Mouse (Mus musculus) brain, embryonic 14.5 days (tissue): ENCODE results near the gene Tmem107. TPM values are rescaled to one million over a fixed set of nuclear protein-coding genes. Genes with fewer than 3 reads are reported as not detected.

Source experiments
- DNase-seq: peaks from one replicate; pipeline ENCODE4 v3.0.0-alpha.2; 2011; ENCODE audit warnings: low read depth
- CTCF ChIP-seq: fragments of 200-500 bp; IDR thresholded peaks from 2 replicates; pipeline ENCODE4 v1.5.1; 2012; ENCODE audit warnings: inconsistent platforms, mild to moderate bottlenecking, moderate library complexity, borderline replicate concordance; ENCODE audit not compliant: insufficient read depth, insufficient read length; ENCODE audit errors: extremely low read depth
- POLR2A ChIP-seq: fragments of 200-500 bp; IDR thresholded peaks from 2 replicates; pipeline ENCODE4 v1.6.1; 2012; ENCODE audit warnings: mild to moderate bottlenecking, inconsistent platforms, borderline replicate concordance; ENCODE audit not compliant: poor library complexity, insufficient read depth, insufficient read length, severe bottlenecking; ENCODE audit errors: extremely low read depth
- polyA plus RNA-seq: library from polyadenylated mRNA; depleted of rRNA; stranded (reverse); fragments of >200 nt; gene quantifications from 2 replicates; pipeline ENCODE4 v1.2.3, GENCODE M21; 2012

Tmem107 gene
- polyA plus RNA-seq, 1 experiment, result 25.6 TPM

DNA sequence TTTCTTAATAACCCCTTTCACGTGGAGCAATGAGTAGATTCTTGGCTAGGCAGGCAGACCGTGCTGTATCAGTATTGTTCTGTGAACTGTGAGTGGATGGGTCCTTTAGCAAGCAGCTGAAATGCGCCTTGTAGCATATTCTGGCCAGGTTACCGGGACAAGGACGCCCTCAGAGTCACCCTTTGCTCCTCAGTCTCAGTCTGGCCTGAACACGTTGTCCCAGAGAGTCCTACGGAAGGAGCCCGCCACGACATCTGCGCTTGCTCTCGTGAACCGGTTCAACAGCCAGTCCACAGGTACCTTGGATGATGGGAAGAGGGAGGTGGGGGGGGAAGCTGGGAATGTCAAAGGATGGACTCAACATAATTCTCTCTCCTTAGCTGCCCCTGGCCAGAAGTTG, 23.0 kb upstream of the Tmem107 start:
- no peak for DNase-seq

DNA sequence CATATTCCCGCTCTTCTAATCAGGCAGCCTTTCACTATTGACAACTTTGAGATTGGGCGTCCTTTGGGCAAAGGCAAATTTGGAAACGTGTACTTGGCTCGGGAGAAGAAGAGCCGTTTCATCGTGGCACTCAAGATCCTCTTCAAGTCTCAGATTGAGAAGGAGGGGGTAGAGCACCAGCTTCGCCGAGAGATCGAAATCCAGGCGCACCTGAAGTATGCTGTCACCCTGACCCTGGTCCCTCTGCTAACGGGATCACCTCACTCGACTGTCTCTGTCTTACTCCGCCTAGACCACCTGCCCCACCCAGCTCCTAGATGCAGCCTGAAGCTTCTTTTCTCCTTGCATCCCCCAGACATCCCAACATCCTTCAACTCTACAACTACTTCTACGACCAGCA, 22.5 kb upstream of the Tmem107 start:
- no peak for TF ChIP-seq CTCF
- TF ChIP-seq POLR2A, result no peak
- no peak for DNase-seq

More for the DNA sequence above, 23.0 kb upstream of the Tmem107 start:
- TF ChIP-seq POLR2A, result no peak
- no peak for TF ChIP-seq CTCF

DNA sequence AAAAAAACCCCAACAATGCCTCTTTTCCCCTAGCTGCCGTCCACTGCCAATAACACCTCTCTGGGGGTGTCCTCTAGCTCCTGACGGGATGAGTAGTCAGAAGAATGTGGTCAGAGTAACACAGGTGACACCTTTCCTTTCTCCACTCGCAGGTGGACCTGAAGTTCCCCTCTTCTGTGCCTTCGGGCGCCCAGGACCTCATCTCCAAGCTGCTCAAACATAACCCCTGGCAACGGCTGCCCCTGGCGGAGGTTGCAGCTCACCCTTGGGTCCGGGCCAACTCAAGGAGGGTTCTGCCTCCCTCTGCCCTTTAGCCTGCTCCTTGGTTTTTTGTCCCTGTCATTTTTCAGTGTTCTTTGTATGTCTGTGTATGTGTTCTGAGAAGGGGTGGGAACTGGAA, 19.9 kb upstream of the Tmem107 start:
- no peak for TF ChIP-seq CTCF
- no peak for TF ChIP-seq POLR2A
- DNase-seq, result no peak

DNA sequence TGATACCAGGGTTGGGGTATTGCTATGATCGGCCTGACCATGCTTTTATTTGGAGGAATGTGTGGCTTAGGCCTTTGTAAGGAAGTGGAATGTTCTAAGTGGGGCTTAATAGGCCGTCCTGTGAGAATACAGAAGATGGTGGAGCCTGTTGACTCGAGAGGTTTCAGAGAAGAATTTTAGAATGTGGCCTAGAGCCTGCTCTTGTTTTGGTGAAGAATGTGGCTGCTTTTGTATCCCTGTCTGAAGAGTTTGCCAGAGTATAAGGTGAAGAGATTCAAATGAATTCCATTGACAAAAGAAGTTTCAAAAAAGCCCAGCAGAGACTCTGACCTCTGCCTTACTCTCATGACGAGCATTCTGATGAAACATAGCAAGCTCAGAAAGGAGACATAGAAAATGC, 18.8 kb upstream of the Tmem107 start:
- no peak for DNase-seq
- no peak for TF ChIP-seq POLR2A
- TF ChIP-seq CTCF, result no peak

DNA sequence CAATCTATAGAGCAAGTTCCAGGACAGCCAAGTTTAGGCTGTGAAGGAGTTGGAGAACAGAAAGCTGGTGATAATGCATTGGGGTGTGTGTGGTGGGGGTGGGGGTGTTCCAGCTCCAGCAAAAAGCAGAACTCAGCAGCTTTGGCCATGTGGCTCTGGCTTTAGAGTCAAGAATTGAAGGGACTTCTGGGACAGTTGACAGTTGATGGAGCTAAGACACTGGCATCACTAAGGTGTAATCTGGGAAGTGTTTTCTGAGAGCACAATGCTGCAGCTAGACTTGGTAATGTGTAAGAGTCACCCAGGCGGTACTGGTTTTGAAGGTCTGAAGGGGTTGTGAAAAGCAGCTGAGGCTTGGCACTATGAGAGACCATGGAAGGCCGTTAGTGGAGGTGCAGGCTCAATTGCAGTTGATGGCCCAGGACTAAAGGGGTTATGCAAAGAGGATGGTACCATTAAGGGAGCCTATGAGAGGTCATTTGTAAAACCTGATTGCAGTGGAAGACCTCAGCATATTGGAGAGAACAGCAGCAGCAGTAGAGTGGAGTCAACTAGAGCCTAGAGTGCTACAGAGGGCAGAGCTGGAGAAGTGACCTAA, 17.7 kb upstream of the Tmem107 start:
- DNase-seq, result no peak

DNA sequence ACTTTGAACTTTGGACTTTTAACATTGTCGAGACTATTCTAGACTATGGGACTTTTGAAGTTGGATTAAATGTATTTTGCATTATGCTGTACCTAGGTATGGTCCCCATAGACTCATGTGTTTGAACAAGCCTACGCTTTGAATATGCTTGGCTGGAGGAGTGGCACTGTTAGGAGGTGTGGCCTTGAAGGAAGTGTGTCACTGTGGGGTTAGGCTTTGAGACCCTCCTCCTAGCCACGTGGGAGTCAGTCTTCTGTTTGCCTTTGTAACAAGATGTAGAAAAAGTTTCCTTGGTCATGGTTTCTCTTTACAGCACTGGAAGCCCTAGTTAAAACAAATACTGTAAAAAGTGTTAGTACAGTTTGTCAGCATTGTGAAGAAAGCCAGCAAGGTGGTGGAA, 16.8 kb upstream of the Tmem107 start:
- no peak for TF ChIP-seq POLR2A
- TF ChIP-seq CTCF, result no peak
- no peak for DNase-seq

More for the DNA sequence above, 17.7 kb upstream of the Tmem107 start:
- no peak for TF ChIP-seq CTCF
- TF ChIP-seq POLR2A, result no peak

DNA sequence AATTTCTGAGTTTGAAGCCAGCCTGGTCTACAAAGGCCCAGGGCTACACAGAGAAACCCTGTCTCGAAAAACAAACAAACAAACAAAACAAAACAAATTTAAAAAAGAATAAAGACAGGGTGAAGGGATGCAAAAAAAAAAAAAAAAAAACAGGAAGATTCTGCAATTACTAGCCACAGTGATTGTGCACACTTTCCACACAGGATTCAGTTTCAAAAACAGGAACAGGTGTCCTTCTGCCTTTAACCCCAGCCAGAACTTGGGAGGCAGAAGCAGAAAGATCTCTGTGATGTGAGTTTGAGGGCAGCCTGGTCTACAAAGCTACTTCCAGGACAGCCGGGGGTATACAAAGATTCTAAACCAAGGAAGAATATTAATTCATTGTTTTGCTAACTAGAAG, 12.3 kb upstream of the Tmem107 start:
- no peak for DNase-seq
- no peak for TF ChIP-seq CTCF
- TF ChIP-seq POLR2A, result no peak

DNA sequence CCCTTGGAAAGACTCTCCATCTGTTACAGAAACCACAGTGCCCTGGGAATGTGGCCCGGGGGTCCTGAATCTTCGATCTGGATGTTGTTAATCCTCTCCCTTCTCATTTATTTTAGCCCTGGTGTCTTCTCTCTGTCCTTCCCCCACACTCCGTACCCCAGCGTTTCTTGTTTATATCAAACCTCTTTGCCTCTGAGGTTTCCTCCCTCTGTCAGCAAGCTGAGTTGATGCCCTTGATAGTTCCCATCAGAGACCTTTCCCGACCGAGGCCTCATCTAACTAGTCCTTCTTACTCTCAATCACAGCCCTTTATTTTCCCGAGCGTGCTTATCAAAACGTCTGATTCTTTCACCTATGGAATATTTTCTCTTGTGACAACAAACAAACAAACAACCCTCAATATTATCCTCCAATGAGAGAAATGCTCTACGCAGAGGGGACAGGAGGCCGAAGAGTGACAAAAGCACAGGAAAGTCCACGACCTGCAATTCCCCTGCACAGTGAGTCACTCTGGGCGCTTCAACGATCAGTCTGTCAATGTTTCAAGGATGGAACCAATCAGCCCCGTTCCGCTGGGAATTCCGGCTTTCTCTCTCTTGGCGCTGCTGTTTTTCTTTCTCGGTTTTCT, 11.8 kb upstream of the Tmem107 start:
- DNase-seq, result no peak
- TF ChIP-seq CTCF (no peak), POLR2A (no peak)

DNA sequence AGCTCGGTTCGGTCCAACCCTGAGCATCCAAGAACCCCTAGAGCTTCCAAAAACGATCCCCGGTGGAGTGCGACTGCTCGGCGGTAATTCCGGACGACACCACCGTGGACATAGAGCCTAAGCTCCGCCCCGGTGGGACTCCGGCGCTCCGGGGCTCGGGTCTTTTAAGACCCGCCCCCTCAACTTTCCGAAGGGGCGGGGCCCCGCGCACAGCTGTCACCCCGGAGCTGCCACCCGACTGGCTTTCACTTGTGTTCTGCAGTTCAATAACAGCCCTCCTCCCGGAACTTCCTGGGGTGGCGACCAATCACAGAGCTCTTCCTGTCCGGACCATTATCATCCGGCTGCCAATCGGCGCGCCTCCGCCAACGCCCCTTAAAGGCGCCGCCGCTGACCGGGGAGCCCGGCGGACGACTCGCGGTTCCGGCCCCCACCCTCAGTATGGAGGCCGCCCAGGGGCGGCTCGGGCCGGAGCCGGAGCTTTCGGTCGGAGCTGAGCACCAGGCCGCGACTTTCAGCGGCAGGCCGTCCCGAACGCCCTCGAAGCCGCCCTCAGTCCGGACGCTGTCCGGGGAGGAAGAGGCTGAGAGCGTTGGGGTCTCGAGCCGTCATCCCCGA, 11.1 kb upstream of the Tmem107 start, which contains the start of gene Borcs6:
Gene Borcs6, plus strand, starts transcription at position 361 of the 618 bp plus-strand sequence.
- DNase-seq, result peak; percentile 100
- TF ChIP-seq CTCF (no peak), POLR2A (peak; percentile 76)

DNA sequence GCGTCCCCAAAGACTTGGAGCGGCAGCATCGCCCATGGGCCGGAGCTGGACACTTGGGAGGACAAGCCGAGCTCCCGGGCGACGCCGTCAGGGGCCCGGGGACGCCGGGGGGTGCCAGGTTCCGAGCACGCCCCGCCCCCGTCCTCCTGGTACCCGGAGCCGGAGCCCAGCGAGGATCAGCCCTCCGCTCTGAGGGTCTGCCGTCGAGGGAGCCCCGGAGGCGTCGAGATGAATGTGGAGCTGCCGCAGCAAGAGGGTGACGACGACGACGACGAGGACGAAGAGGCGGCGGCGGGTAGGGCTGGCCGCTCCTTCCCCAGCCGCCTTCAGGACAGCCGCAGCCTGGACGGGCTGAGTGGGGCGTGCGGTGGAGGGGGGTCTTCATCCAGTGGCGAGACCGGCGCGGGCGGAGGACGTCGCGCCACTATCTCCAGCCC, 10.6 kb upstream of the Tmem107 start:
- no peak for TF ChIP-seq POLR2A
- no peak for TF ChIP-seq CTCF
- DNase-seq, result peak; percentile 59

DNA sequence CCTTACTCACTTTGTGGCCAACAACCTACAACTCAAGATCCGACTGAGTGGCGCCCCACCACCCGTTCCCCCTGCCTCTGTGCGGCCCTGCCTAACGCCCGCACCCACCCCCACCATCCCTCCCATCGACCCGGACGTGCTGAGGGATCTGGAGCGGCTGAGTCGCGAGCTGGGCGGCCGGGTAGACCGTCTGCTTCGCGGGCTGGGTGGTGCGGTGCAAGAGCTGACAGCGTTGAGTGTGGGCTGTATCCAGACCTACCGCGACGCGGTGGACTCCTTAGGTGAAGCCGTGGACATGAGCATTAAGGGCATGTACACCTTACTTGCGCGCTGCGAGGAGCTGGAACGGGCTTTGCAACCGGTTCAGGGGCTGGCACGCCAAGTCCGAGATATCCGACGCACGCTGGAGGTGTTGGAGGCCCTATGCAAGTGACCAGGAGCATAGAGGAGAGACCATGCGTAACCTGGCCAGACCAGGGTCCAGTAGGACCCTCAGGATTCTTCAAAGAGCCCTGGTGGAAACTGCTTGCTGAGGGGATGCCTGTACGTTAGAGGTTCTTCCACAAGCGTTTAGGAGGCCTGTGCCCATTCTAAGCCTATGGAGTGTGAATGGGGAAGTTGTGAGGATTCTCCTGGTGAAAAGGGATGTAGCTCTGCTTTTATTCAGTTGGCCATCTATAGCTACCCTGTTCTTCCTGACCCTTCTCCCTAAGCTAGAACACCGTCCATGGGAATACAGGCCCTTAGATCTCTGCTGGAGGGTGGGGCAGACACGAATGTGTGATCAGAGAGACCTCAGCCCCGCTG, 10.0 kb upstream of the Tmem107 start:
- TF ChIP-seq CTCF (no peak), POLR2A (no peak)
- DNase-seq, result peak; percentile 38
